Mouse (Mus musculus): Measurements from ENCODE around the gene Casq2.

Gene Casq2

GRCm38 (mm10) chr3:102081862-102082261, 4.4 kb upstream of the Casq2 start:
- in situ Hi-C loops (cut with MseI, MboI) = loop anchor here (10.0 to 25.0 kb wide), 2 partner anchors 163 to 605 kb away; no protein-coding TSS in a partner anchor

- in situ Hi-C loops (cut with MseI, MboI) = loop anchor here (10.0 to 25.0 kb wide), 2 partner anchors 161 to 604 kb away; no protein-coding TSS in a partner anchor
These were observed 2.5 kb upstream of the Casq2 start for GRCm38 (mm10) chr3:102083589-102084230.

- in situ Hi-C loops (cut with MseI, MboI) = loop anchor here (10.0 to 25.0 kb wide), 2 partner anchors 160 to 602 kb away; no protein-coding TSS in a partner anchor
These were observed 1.3 kb upstream of the Casq2 start for GRCm38 (mm10) chr3:102084833-102085491.

GRCm38 (mm10) chr3:102085719-102086118, 496 bp upstream of the Casq2 start:
- in situ Hi-C loops (cut with MseI, MboI) = loop anchor here (10.0 to 25.0 kb wide), 2 partner anchors 159 to 602 kb away; no protein-coding TSS in a partner anchor

- in situ Hi-C loops (cut with MseI, MboI) = loop anchor here in 1 of 2 experiments (25.0 kb wide), 1 partner anchor 592 kb away; no protein-coding TSS in a partner anchor
These were observed 8.6 kb downstream of the Casq2 start for GRCm38 (mm10) chr3:102094841-102095240.

- in situ Hi-C loops (cut with MseI, MboI) = loop anchor here in 1 of 2 experiments (25.0 kb wide), 1 partner anchor 592 kb away; no protein-coding TSS in a partner anchor
These were observed 9.2 kb downstream of the Casq2 start for GRCm38 (mm10) chr3:102095412-102095811.

- in situ Hi-C loops (cut with MseI, MboI) = loop anchor here in 1 of 2 experiments (25.0 kb wide), 1 partner anchor 591 kb away; no protein-coding TSS in a partner anchor
These were observed 10.2 kb downstream of the Casq2 start for GRCm38 (mm10) chr3:102096366-102096765.

GRCm38 (mm10) chr3:102096976-102097375, 10.8 kb downstream of the Casq2 start:
- in situ Hi-C loops (cut with MseI, MboI) = loop anchor here in 1 of 2 experiments (25.0 kb wide), 1 partner anchor 590 kb away; no protein-coding TSS in a partner anchor

GRCm38 (mm10) chr3:102099242-102099641, 13.0 kb downstream of the Casq2 start:
- in situ Hi-C loops (cut with MseI, MboI) = loop anchor here in 1 of 2 experiments (25.0 kb wide), 1 partner anchor 588 kb away; no protein-coding TSS in a partner anchor

- in situ Hi-C loops (cut with MseI, MboI) = loop anchor here in 1 of 2 experiments (25.0 kb wide), 1 partner anchor 588 kb away; no protein-coding TSS in a partner anchor
These were observed 13.6 kb downstream of the Casq2 start for GRCm38 (mm10) chr3:102099793-102100192.

- in situ Hi-C loops (cut with MseI, MboI) = no loop called here
These were observed 15.2 kb downstream of the Casq2 start for GRCm38 (mm10) chr3:102101445-102101844.

- in situ Hi-C loops (cut with MseI, MboI) = no loop called here
These were observed 17.8 kb downstream of the Casq2 start for GRCm38 (mm10) chr3:102103811-102104565.

- in situ Hi-C loops (cut with MseI, MboI) = no loop called here
These were observed 22.0 kb downstream of the Casq2 start for GRCm38 (mm10) chr3:102108201-102108600.

GRCm38 (mm10) chr3:102111979-102112599, 25.9 kb downstream of the Casq2 start:
- in situ Hi-C loops (cut with MseI, MboI) = no loop called here

- in situ Hi-C loops (cut with MseI, MboI) = no loop called here
These were observed 34.7 kb downstream of the Casq2 start for GRCm38 (mm10) chr3:102120947-102121346.

GRCm38 (mm10) chr3:102122046-102122445, 35.8 kb downstream of the Casq2 start:
- in situ Hi-C loops (cut with MseI, MboI) = no loop called here

- in situ Hi-C loops (cut with MseI, MboI) = no loop called here
These were observed 37.4 kb downstream of the Casq2 start for GRCm38 (mm10) chr3:102123654-102124053.

GRCm38 (mm10) chr3:102125546-102125945, 39.3 kb downstream of the Casq2 start:
- in situ Hi-C loops (cut with MseI, MboI) = no loop called here

- in situ Hi-C loops (cut with MseI, MboI) = no loop called here
These were observed 40.9 kb downstream of the Casq2 start for GRCm38 (mm10) chr3:102127114-102127513.

- in situ Hi-C loops (cut with MseI, MboI) = no loop called here
These were observed 42.0 kb downstream of the Casq2 start for GRCm38 (mm10) chr3:102128242-102128641.

GRCm38 (mm10) chr3:102130478-102130877, 44.3 kb downstream of the Casq2 start:
- in situ Hi-C loops (cut with MseI, MboI) = no loop called here
